Mouse (Mus musculus) heart, adult 2 months (tissue): Measurements from ENCODE around the gene Stab2.

Experiments used
- CTCF ChIP-seq: fragments of 200-600 bp; IDR thresholded peaks from 2 replicates; pipeline ENCODE4 v1.8.1; 2022; ENCODE audit warnings: antibody characterized with exemption, mild to moderate bottlenecking, moderate library complexity
- EP300 ChIP-seq: fragments of 200-500 bp; IDR thresholded peaks from 2 replicates; pipeline ENCODE4 v1.6.1; 2011; ENCODE audit warnings: low read depth, low read length, control low read depth; ENCODE audit not compliant: insufficient read depth
- POLR2A ChIP-seq: fragments of 200-500 bp; IDR thresholded peaks from 2 replicates; pipeline ENCODE4 v1.6.1; 2011; ENCODE audit warnings: mild to moderate bottlenecking, low read depth, low read length, control low read depth; ENCODE audit not compliant: insufficient read depth

DNA sequence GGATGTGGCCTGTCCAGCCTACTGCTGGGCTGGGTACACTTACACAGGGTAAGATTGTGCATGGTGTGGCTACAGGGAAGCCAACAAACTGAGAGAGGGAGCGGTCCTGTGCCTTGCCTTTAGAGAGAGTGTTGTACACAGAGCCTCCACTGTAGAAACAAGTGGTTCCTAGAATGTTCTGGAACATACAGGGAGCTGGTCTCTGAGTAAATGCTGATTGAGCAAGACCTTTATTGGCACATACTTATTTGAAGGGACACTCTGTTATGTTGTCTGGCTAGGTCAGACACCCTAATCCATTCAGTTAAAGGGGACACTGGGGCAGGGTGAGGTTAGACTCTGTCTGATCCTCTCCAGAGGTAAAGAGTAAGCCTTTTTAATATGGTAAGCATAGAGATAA lies 84.2 kb downstream of the Stab2 start:
- no peak for TF ChIP-seq POLR2A
- no peak for TF ChIP-seq CTCF
- no peak for TF ChIP-seq EP300
